Mouse (Mus musculus): ENCODE data around the gene Faap20.

- TF ChIP-seq POLR2A (IDR thresholded peaks at IDR 0.05; ENCODE audit: borderline replicate concordance, extremely low read depth, insufficient read depth, insufficient read length, poor library complexity, severe bottlenecking) (no peak), CTCF (IDR thresholded peaks at IDR 0.05; ENCODE audit: borderline replicate concordance, extremely low read depth, insufficient read depth, insufficient read length) (no peak)
Measured at GRCm38 (mm10) chr4:155205919-155206318, 43.7 kb upstream of the Faap20 start.

Data from brain, embryonic 14.5 days (tissue).